Mouse (Mus musculus) embryo, embryonic 10.5 days (tissue): ENCODE results near the gene Nmrk1.
"Not testable (repeated sequence)": the region's sequence is repeated elsewhere in the genome, so short reads cannot be mapped to it uniquely, and the experiment has no call there.

Experiments
- DNase-seq: peaks from one replicate; pipeline ENCODE4 v3.0.0-alpha.2; 2015; ENCODE audit warnings: low spot score

Gene Nmrk1

GRCm38 (mm10) chr19:18631644-18632219 is at the start of gene Nmrk1, which contains the start of gene Ostf1:
Nmrk1 (plus strand) TSS chr19:18631950.
Ostf1 (minus strand) TSS chr19:18631823.
- peak; percentile 97 for DNase-seq

GRCm38 (mm10) chr19:18582226-18582625 is 49.5 kb upstream of the Nmrk1 start:
- DNase-seq = no peak

- DNase-seq = no peak
These were observed 48.9 kb upstream of the Nmrk1 start for GRCm38 (mm10) chr19:18582887-18583286.

GRCm38 (mm10) chr19:18583706-18584105 is 48.0 kb upstream of the Nmrk1 start:
- no peak for DNase-seq

GRCm38 (mm10) chr19:18584621-18585020 is 47.1 kb upstream of the Nmrk1 start:
- DNase-seq = no peak

- no peak for DNase-seq
These were observed 44.6 kb upstream of the Nmrk1 start for GRCm38 (mm10) chr19:18587118-18587517.

- DNase-seq = no peak
These were observed 43.5 kb upstream of the Nmrk1 start for GRCm38 (mm10) chr19:18588243-18588642.

- not testable (repeated sequence) for DNase-seq
These were observed 42.9 kb upstream of the Nmrk1 start for GRCm38 (mm10) chr19:18588801-18589200.

GRCm38 (mm10) chr19:18589276-18589675 is 42.5 kb upstream of the Nmrk1 start:
- no peak for DNase-seq

- no peak for DNase-seq
These were observed 41.5 kb upstream of the Nmrk1 start for GRCm38 (mm10) chr19:18590234-18590633.

GRCm38 (mm10) chr19:18590942-18591354 is 40.8 kb upstream of the Nmrk1 start:
- DNase-seq = no peak

GRCm38 (mm10) chr19:18592919-18593318 is 38.8 kb upstream of the Nmrk1 start:
- no peak for DNase-seq

- no peak for DNase-seq
These were observed 38.0 kb upstream of the Nmrk1 start for GRCm38 (mm10) chr19:18593722-18594121.

- DNase-seq = no peak
These were observed 34.9 kb upstream of the Nmrk1 start for GRCm38 (mm10) chr19:18596876-18597275.

GRCm38 (mm10) chr19:18597772-18598171 is 34.0 kb upstream of the Nmrk1 start:
- no peak for DNase-seq

GRCm38 (mm10) chr19:18598265-18598926 is 33.4 kb upstream of the Nmrk1 start:
- no peak for DNase-seq

- DNase-seq = no peak
These were observed 32.7 kb upstream of the Nmrk1 start for GRCm38 (mm10) chr19:18599051-18599450.

- no peak for DNase-seq
These were observed 32.1 kb upstream of the Nmrk1 start for GRCm38 (mm10) chr19:18599650-18600049.

GRCm38 (mm10) chr19:18600611-18601010 is 31.1 kb upstream of the Nmrk1 start:
- no peak for DNase-seq

- no peak for DNase-seq
These were observed 28.7 kb upstream of the Nmrk1 start for GRCm38 (mm10) chr19:18603011-18603410.

GRCm38 (mm10) chr19:18607907-18608306 is 23.8 kb upstream of the Nmrk1 start:
- DNase-seq = no peak

- peak; percentile 53 for DNase-seq
These were observed 22.8 kb upstream of the Nmrk1 start for GRCm38 (mm10) chr19:18608975-18609374.

- DNase-seq = no peak
These were observed 17.4 kb upstream of the Nmrk1 start for GRCm38 (mm10) chr19:18614337-18614736.
